Mouse (Mus musculus): ENCODE results near the gene Thoc5. TPM values are rescaled to one million over a fixed set of nuclear protein-coding genes. Genes with fewer than 3 reads are reported as not detected.
A peak's percentile ranks its signal among the peaks of the same experiment; 100 is the strongest.

The Thoc5 gene
- polyA plus RNA-seq, 1 experiment from 2014 or later, result 56.1 TPM

- Histone ChIP-seq H3K36me3 (replicated peaks; ENCODE audit: control insufficient read depth, insufficient read depth, low read depth, low read length) (no peaks in the 10 kb centered on the region), H3K9ac (replicated peaks; ENCODE audit: low read length) (no peak overlapping the region), H3K27ac (replicated peaks; ENCODE audit: low read depth, low read length) (no peak overlapping the region), H3K4me2 (ENCODE audit: low read depth, low read length) (no peak overlapping the region), H3K4me1 (ENCODE audit: control insufficient read depth, insufficient read depth, low read length) (no peaks in the 10 kb centered on the region), H3K9me3 (replicated peaks; ENCODE audit: control insufficient read depth, low read length) (no peaks in the 10 kb centered on the region), H3K4me3 (ENCODE audit: low read depth, low read length) (no peak overlapping the region), H3K27me3 (ENCODE audit: control insufficient read depth, insufficient read depth, low read length) (no peaks in the 10 kb centered on the region)
- no peak for ATAC-seq (replicated peaks; ENCODE audit: insufficient number of reproducible peaks, low FRiP score, low TSS enrichment, low read depth)
- DNase-seq (ENCODE audit: low spot score), result peak; percentile 78
- WGBS, result 59% methylated on average over 13 of the region's 13 CpGs
Observed at GRCm38 (mm10) chr11:4972967-4973870, 78.1 kb downstream of the Thoc5 start.

GRCm38 (mm10) chr11:4973871-4974256 lies 78.7 kb downstream of the Thoc5 start:
- H3K27ac ChIP-seq (replicated peaks; ENCODE audit: low read depth, low read length), result no peak overlapping the region
- H3K4me3 ChIP-seq (ENCODE audit: low read depth, low read length), result no peak overlapping the region
- H3K4me1 ChIP-seq (ENCODE audit: control insufficient read depth, insufficient read depth, low read length), result no peaks in the 10 kb centered on the region
- H3K36me3 ChIP-seq (replicated peaks; ENCODE audit: control insufficient read depth, insufficient read depth, low read depth, low read length), result no peaks in the 10 kb centered on the region
- no peaks in the 10 kb centered on the region for H3K9me3 ChIP-seq (replicated peaks; ENCODE audit: control insufficient read depth, low read length)
- no peak overlapping the region for H3K9ac ChIP-seq (replicated peaks; ENCODE audit: low read length)
- DNase-seq (ENCODE audit: low spot score), result no peak
- no peak for ATAC-seq (replicated peaks; ENCODE audit: insufficient number of reproducible peaks, low FRiP score, low TSS enrichment, low read depth)
- H3K4me2 ChIP-seq (ENCODE audit: low read depth, low read length), result no peak overlapping the region
- 81% methylated on average over 2 of the region's 2 CpGs for WGBS
- H3K27me3 ChIP-seq (ENCODE audit: control insufficient read depth, insufficient read depth, low read length), result no peaks in the 10 kb centered on the region

GRCm38 (mm10) chr11:4974376-4975122 lies 79.4 kb downstream of the Thoc5 start:
- Histone ChIP-seq H3K9me3 (replicated peaks; ENCODE audit: control insufficient read depth, low read length) (no peaks in the 10 kb centered on the region), H3K4me1 (ENCODE audit: control insufficient read depth, insufficient read depth, low read length) (no peaks in the 10 kb centered on the region), H3K36me3 (replicated peaks; ENCODE audit: control insufficient read depth, insufficient read depth, low read depth, low read length) (no peaks in the 10 kb centered on the region), H3K27ac (replicated peaks; ENCODE audit: low read depth, low read length) (no peak overlapping the region), H3K4me2 (ENCODE audit: low read depth, low read length) (no peak overlapping the region), H3K27me3 (ENCODE audit: control insufficient read depth, insufficient read depth, low read length) (no peaks in the 10 kb centered on the region), H3K9ac (replicated peaks; ENCODE audit: low read length) (no peak overlapping the region), H3K4me3 (ENCODE audit: low read depth, low read length) (no peak overlapping the region)
- ATAC-seq (replicated peaks; ENCODE audit: insufficient number of reproducible peaks, low FRiP score, low TSS enrichment, low read depth), result no peak
- DNase-seq (ENCODE audit: low spot score), result no peak
- 81% methylated on average over 11 of the region's 11 CpGs for WGBS

GRCm38 (mm10) chr11:4975623-4976022 lies 80.5 kb downstream of the Thoc5 start:
- ATAC-seq (replicated peaks; ENCODE audit: insufficient number of reproducible peaks, low FRiP score, low TSS enrichment, low read depth) (no peak), DNase-seq (ENCODE audit: low spot score) (peak; percentile 87)
- H3K4me2 ChIP-seq (ENCODE audit: low read depth, low read length), result no peak overlapping the region
- H3K9ac ChIP-seq (replicated peaks; ENCODE audit: low read length), result no peak overlapping the region
- WGBS, result 7% methylated on average over 11 of the region's 14 CpGs
- no peaks in the 10 kb centered on the region for H3K4me1 ChIP-seq (ENCODE audit: control insufficient read depth, insufficient read depth, low read length)
- no peak overlapping the region for H3K27ac ChIP-seq (replicated peaks; ENCODE audit: low read depth, low read length)
- H3K36me3 ChIP-seq (replicated peaks; ENCODE audit: control insufficient read depth, insufficient read depth, low read depth, low read length), result no peaks in the 10 kb centered on the region
- H3K4me3 ChIP-seq (ENCODE audit: low read depth, low read length), result no peak overlapping the region
- no peaks in the 10 kb centered on the region for H3K9me3 ChIP-seq (replicated peaks; ENCODE audit: control insufficient read depth, low read length)
- no peaks in the 10 kb centered on the region for H3K27me3 ChIP-seq (ENCODE audit: control insufficient read depth, insufficient read depth, low read length)

Small RNA genes lying within 50 kb of the gene (microRNA-seq; reads per million reads assigned to microRNA genes)
- gene Mir6918 (ENCODE audit: borderline number of aligned reads), result not detected

Other genes with a start within 250 kb of the Thoc5 start
- gene Uqcr10, start 191.0 kb upstream of the Thoc5 start, polyA plus RNA-seq (2014; fragmentation: Nextera tagmentation; extraction: Ambion mirVana), result 564 and 590 TPM in 2 replicates
- 66.4 and 66.6 TPM in 2 replicates for gene Zmat5, start 190.6 kb upstream of the Thoc5 start, polyA plus RNA-seq (2014; fragmentation: Nextera tagmentation; extraction: Ambion mirVana)
- 0.28 and 0.43 TPM in 2 replicates for gene Cabp7, start 148.5 kb upstream of the Thoc5 start, polyA plus RNA-seq (2014; fragmentation: Nextera tagmentation; extraction: Ambion mirVana)
- 52.1 and 52.3 TPM in 2 replicates for gene Nf2, start 45.8 kb upstream of the Thoc5 start, polyA plus RNA-seq (2014; fragmentation: Nextera tagmentation; extraction: Ambion mirVana)
- gene Nipsnap1, start 21.4 kb upstream of the Thoc5 start, polyA plus RNA-seq (2014; fragmentation: Nextera tagmentation; extraction: Ambion mirVana), result 78.9 and 79.9 TPM in 2 replicates
- gene Nefh, start 52.7 kb downstream of the Thoc5 start, polyA plus RNA-seq (2014; fragmentation: Nextera tagmentation; extraction: Ambion mirVana), result 0.42 and 0.53 TPM in 2 replicates
- 46.4 and 54.8 TPM in 2 replicates for gene Ap1b1, start 91.5 kb downstream of the Thoc5 start, polyA plus RNA-seq (2014; fragmentation: Nextera tagmentation; extraction: Ambion mirVana)
- 0.49 and 0.63 TPM in 2 replicates for gene Rasl10a, start 162.8 kb downstream of the Thoc5 start, polyA plus RNA-seq (2014; fragmentation: Nextera tagmentation; extraction: Ambion mirVana)
- 24.1 and 27.8 TPM in 2 replicates for gene Gas2l1, start 170.0 kb downstream of the Thoc5 start, polyA plus RNA-seq (2014; fragmentation: Nextera tagmentation; extraction: Ambion mirVana)
- 15.3 and 21.4 TPM in 2 replicates for gene Rhbdd3, start 203.6 kb downstream of the Thoc5 start, polyA plus RNA-seq (2014; fragmentation: Nextera tagmentation; extraction: Ambion mirVana)
- gene Ewsr1, start 203.9 kb downstream of the Thoc5 start, polyA plus RNA-seq (2014; fragmentation: Nextera tagmentation; extraction: Ambion mirVana), result 437 and 443 TPM in 2 replicates